ENCODE assay signal across 8 mouse cellular contexts in the genomic region with DNA sequence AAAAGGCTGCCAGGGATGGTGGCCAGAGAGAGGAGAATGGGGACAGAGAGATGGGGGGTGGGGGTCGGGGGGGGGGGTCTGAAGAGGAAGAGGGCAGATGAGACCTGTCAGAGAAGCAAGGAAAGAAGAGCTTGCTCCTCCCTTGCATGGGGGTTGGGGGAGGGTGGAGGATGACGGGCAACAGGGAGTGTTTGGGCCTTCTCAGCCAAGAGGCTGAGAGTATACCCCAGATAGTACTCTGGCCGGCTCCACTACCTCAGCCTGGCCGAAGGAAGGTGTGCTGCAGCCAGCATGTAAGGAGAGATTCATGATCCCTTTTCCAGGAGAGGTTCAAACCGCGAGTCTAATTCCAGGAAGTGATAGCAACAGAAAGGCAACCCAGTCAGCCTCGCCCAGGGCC. TPM values are rescaled to one million over a fixed set of nuclear protein-coding genes. Genes with fewer than 3 reads are reported as not detected.
DNase-seq lines count a peak whose midpoint lies in the region; ATAC-seq and TF ChIP-seq lines count a peak whose summit lies in the region.
"Had no signal": no experiment of that assay in that cellular context is flagged by ENCODE, and none has a peak within 500 bp of the region (broad histone marks: within the 10 kb centered on the region; RNA-seq: fewer than 3 reads in every experiment).

No protein-coding gene starts in this region.

- no peak overlapping the region for H3K27ac ChIP-seq in liver, embryonic 12.5 days
- H3K27ac ChIP-seq in liver, postnatal 0 days (ENCODE audit: low read depth), result no peak overlapping the region
- peak overlapping the region; percentile 81 for H3K27ac ChIP-seq in forebrain, embryonic 15.5 days (replicated peaks)
- peak overlapping the region; percentile 75 for H3K27ac ChIP-seq in hindbrain, postnatal 0 days
- H3K27ac ChIP-seq in stomach, postnatal 0 days (replicated peaks), result no peak overlapping the region

- H3K36me3 ChIP-seq in liver, embryonic 12.5 days, result no peaks in the 10 kb centered on the region
- H3K36me3 ChIP-seq in liver, postnatal 0 days (replicated peaks; ENCODE audit: insufficient read depth, low read length), result no peaks in the 10 kb centered on the region
- no peaks in the 10 kb centered on the region for H3K36me3 ChIP-seq in forebrain, embryonic 15.5 days
- no peaks in the 10 kb centered on the region for H3K36me3 ChIP-seq in hindbrain, postnatal 0 days (ENCODE audit: insufficient read depth, low read length)
- no peaks in the 10 kb centered on the region for H3K36me3 ChIP-seq in stomach, postnatal 0 days (ENCODE audit: control insufficient read depth, insufficient read depth, low read length)

- WGBS in liver, embryonic 12.5 days (ENCODE audit: insufficient replicate concordance), result 14% methylated on average over 7 of the region's 7 CpGs
- WGBS in liver, postnatal 0 days (ENCODE audit: insufficient replicate concordance), result 48% methylated on average over 6 of the region's 7 CpGs
- WGBS in forebrain, embryonic 15.5 days, result 35% methylated on average over 7 of the region's 7 CpGs
- 33% methylated on average over 7 of the region's 7 CpGs for WGBS in hindbrain, postnatal 0 days
- WGBS in stomach, postnatal 0 days, result 51% methylated on average over 6 of the region's 7 CpGs

- no peak for DNase-seq in liver, postnatal 0 days
- DNase-seq in hindbrain, postnatal 0 days (ENCODE audit: low spot score), result no peak
- peak; percentile 18 for DNase-seq in stomach, postnatal 0 days (ENCODE audit: low spot score)
- DNase-seq in thymus, adult 18-20 months, result no peak
- DNase-seq: thymus, adult 2 months had no signal

- H3K4me3 ChIP-seq in liver, embryonic 12.5 days, result no peak overlapping the region
- no peak overlapping the region for H3K4me3 ChIP-seq in liver, postnatal 0 days (ENCODE audit: low read depth, low read length)
- no peak overlapping the region for H3K4me3 ChIP-seq in forebrain, embryonic 15.5 days
- H3K4me3 ChIP-seq in hindbrain, postnatal 0 days (ENCODE audit: low read length), result no peak overlapping the region
- no peak overlapping the region for H3K4me3 ChIP-seq in stomach, postnatal 0 days (ENCODE audit: low read depth, low read length)

- H3K27me3 ChIP-seq in liver, embryonic 12.5 days (replicated peaks), result peaks cover 10% of the 10 kb centered on the region; the same call in 1 of the 2 replicates
- H3K27me3 ChIP-seq in liver, postnatal 0 days (ENCODE audit: insufficient read depth, low read length), result no peaks in the 10 kb centered on the region
- H3K27me3 ChIP-seq in forebrain, embryonic 15.5 days, result no peaks in the 10 kb centered on the region
- H3K27me3 ChIP-seq in hindbrain, postnatal 0 days (ENCODE audit: insufficient read depth, low read length), result no peaks in the 10 kb centered on the region
- H3K27me3 ChIP-seq in stomach, postnatal 0 days (ENCODE audit: control insufficient read depth, insufficient read depth, low read length), result no peaks in the 10 kb centered on the region

- ATAC-seq in liver, embryonic 12.5 days, result no peak
- no peak for ATAC-seq in liver, postnatal 0 days
- no peak for ATAC-seq in forebrain, embryonic 15.5 days (replicated peaks)
- peak; percentile 34; the same call in 1 of the 2 replicates for ATAC-seq in hindbrain, postnatal 0 days
- ATAC-seq in stomach, postnatal 0 days (ENCODE audit: low FRiP score, low TSS enrichment), result no peak
- no peak for ATAC-seq in megakaryocyte-erythroid progenitor cell, adult 5-6 weeks (replicated peaks; ENCODE audit: low FRiP score, low TSS enrichment, poor library complexity, severe bottlenecking)

- TF ChIP-seq CTCF in liver, postnatal 0 days (IDR thresholded peaks at IDR 0.05; ENCODE audit: low read depth), result no peak
- TF ChIP-seq CTCF in hindbrain, postnatal 0 days (IDR thresholded peaks at IDR 0.05; ENCODE audit: low read depth), result no peak
- no peak for TF ChIP-seq CTCF in stomach, postnatal 0 days (IDR thresholded peaks at IDR 0.05; ENCODE audit: low read depth)

- no peak for TF ChIP-seq EP300 in liver, postnatal 0 days (IDR thresholded peaks at IDR 0.05; ENCODE audit: low read depth)
- TF ChIP-seq EP300 in stomach, postnatal 0 days (optimal IDR thresholded peaks at IDR 0.05), result no peak

- H3K9me3 ChIP-seq in liver, embryonic 12.5 days (replicated peaks), result no peaks in the 10 kb centered on the region
- no peaks in the 10 kb centered on the region for H3K9me3 ChIP-seq in liver, postnatal 0 days (ENCODE audit: low read length)
- no peaks in the 10 kb centered on the region for H3K9me3 ChIP-seq in forebrain, embryonic 15.5 days
- H3K9me3 ChIP-seq in hindbrain, postnatal 0 days (ENCODE audit: low read length), result no peaks in the 10 kb centered on the region
- H3K9me3 ChIP-seq in stomach, postnatal 0 days (ENCODE audit: control insufficient read depth, low read length), result no peaks in the 10 kb centered on the region

- H3K4me2 ChIP-seq in liver, embryonic 12.5 days, result peak overlapping the region; percentile 25; the same call in 1 of the 2 replicates
- no peak overlapping the region for H3K4me2 ChIP-seq in liver, postnatal 0 days (ENCODE audit: low read depth, low read length)
- no peak overlapping the region for H3K4me2 ChIP-seq in forebrain, embryonic 15.5 days (replicated peaks)
- H3K4me2 ChIP-seq in hindbrain, postnatal 0 days (ENCODE audit: low read depth, low read length), result no peak overlapping the region
- no peak overlapping the region for H3K4me2 ChIP-seq in stomach, postnatal 0 days (replicated peaks; ENCODE audit: low read depth)

- H3K9ac ChIP-seq in liver, embryonic 12.5 days, result no peak overlapping the region
- H3K9ac ChIP-seq in liver, postnatal 0 days (replicated peaks), result no peak overlapping the region
- no peak overlapping the region for H3K9ac ChIP-seq in forebrain, embryonic 15.5 days (replicated peaks)
- H3K9ac ChIP-seq in hindbrain, postnatal 0 days (replicated peaks; ENCODE audit: low read length), result no peak overlapping the region
- H3K9ac ChIP-seq in stomach, postnatal 0 days (ENCODE audit: low read length), result no peak overlapping the region

- peaks cover 19% of the 10 kb centered on the region for H3K4me1 ChIP-seq in liver, embryonic 12.5 days
- H3K4me1 ChIP-seq in liver, postnatal 0 days (ENCODE audit: insufficient read depth), result no peaks in the 10 kb centered on the region
- peaks cover 30% of the 10 kb centered on the region for H3K4me1 ChIP-seq in forebrain, embryonic 15.5 days
- H3K4me1 ChIP-seq in hindbrain, postnatal 0 days (ENCODE audit: insufficient read depth, low read length), result peaks cover 17% of the 10 kb centered on the region; the same call in 1 of the 2 replicates
- peaks cover 4% of the 10 kb centered on the region for H3K4me1 ChIP-seq in stomach, postnatal 0 days (replicated peaks; ENCODE audit: control insufficient read depth, insufficient read depth)

RNA-seq across cellular contexts. Expression of a gene that starts 47.6 kb away (rescaled TPM):
- 1.9 and 2.3 TPM in 2 replicates for polyA plus RNA-seq in liver, embryonic 12.5 days (2016; fragmentation: Nextera tagmentation; extraction: Ambion mirVana)
- polyA plus RNA-seq in liver, postnatal 0 days (2015; fragmentation: Nextera tagmentation; extraction: Ambion mirVana), result 2.2 and 2.5 TPM in 2 replicates
- polyA plus RNA-seq in forebrain, embryonic 15.5 days (2015; fragmentation: Nextera tagmentation; extraction: Ambion mirVana), result 20.9 and 22.8 TPM in 2 replicates
- total RNA-seq in hindbrain, postnatal 0 days (2014; rRNA removed), result 38.5 and 41.9 TPM in 2 replicates
- 14.2 TPM in 2 replicates for polyA plus RNA-seq in hindbrain, postnatal 0 days (2015; fragmentation: Nextera tagmentation; extraction: Ambion mirVana)
- 5.0 and 6.0 TPM in 2 replicates for polyA plus RNA-seq in stomach, postnatal 0 days (2015; fragmentation: Nextera tagmentation; extraction: Ambion mirVana)
- 11.2 and 11.9 TPM in 2 replicates for total RNA-seq in megakaryocyte-erythroid progenitor cell, adult 5-6 weeks (2014; fragmentation: Nextera tagmentation)
- 6.3 and 11.9 TPM in 2 replicates for total RNA-seq in megakaryocyte-erythroid progenitor cell, adult 5-6 weeks (2017)

Comparison
In these comparisons a context has a peak if more than half of its experiments do, and no peak if none do; other contexts are left out.
1. H3K27ac ChIP-seq: peak in forebrain, embryonic 15.5 days (single experiment) and hindbrain, postnatal 0 days (single experiment); none in liver, embryonic 12.5 days (single experiment), liver, postnatal 0 days (single experiment) and stomach, postnatal 0 days (single experiment).